Mouse (Mus musculus) embryo, embryonic 10.5 days (tissue): Measurements from ENCODE around the gene Arhgef38.
A peak's percentile ranks its signal among the peaks of the same experiment; 100 is the strongest.

Experiments
- DNase-seq: peaks from one replicate; pipeline ENCODE4 v3.0.0-alpha.2; 2015; ENCODE audit warnings: low spot score

The Arhgef38 gene

DNA sequence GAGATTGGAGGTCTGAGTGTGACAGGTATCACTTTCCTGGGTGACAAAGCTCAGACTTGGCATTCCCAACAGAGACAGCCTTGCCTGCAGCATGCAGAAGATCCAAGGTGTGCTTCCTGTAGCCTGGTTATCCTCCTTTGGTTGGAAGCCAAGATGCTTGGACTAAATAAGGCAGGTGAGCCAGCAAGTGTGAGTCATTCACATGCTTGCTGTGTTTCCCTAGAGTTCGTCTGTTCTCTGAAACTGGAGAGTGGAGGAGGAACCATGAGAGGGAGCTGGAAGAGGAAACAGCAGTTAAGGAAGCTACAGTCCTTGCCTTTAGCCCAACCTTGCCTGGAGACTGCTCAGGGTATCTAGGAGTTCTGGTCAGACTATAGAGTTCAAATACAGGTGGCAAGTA, 69.6 kb downstream of the Arhgef38 start:
- no peak for DNase-seq

DNA sequence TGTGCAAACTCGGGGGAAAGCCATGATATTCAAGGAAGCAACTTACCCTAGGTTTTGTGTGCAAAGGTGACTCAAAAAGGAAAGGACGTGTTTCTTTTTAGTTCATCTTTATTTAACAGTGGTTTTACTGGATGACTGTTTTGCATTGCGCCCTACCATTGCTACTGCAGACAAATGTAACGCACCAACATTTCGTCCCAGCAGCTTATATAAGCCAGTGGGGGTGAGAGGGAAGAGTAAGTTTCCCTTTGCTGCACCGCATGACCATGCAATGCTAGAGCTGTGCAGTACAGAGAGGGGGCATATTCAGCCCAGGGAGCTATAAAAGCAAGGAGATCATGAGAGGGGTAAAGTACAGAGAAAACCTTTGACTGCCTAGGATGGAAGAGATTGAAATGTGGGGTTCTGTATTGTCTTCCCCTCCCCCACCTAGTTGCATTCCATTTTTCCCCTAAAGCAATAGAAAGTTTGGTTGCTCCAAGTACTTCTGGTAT, 70.8 kb downstream of the Arhgef38 start:
- DNase-seq = no peak

DNA sequence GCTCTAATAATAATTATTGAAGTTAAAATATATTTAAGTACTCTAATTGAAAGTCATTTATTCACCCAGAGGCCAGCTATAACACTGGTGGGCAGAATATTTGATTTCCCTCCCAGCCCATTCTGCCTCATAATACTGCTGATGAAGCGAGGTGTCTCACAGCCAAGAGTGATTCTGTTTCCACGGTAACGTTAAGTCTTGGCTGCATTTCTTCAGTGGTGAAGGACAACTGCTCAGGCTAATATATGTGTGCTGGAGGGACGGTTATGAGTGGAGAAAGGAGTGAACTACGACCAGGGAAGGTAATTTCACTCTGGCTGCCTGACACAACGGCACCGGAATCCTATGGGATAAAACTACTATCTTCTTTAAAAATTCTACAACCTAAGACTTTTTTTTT, 71.6 kb downstream of the Arhgef38 start:
- peak; percentile 9 for DNase-seq

DNA sequence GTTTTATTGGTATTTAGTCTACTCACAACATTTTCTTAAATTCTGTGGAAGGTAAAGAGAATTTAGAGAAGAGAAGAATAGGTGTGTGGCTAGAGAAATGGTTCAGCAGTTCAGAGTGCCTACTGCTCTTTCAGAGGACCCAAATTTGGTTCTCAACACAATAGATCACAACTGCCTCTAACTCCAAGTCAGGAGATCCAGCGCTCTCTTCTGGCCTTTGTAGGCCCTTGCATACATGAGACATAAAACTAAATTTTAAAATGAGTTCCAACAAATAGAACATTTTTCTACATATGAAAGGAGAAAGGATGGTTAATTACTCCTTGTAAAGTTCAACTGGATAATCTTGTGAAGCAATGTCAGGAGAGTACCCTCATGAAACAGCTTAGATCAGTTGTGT, 73.3 kb downstream of the Arhgef38 start:
- no peak for DNase-seq

DNA sequence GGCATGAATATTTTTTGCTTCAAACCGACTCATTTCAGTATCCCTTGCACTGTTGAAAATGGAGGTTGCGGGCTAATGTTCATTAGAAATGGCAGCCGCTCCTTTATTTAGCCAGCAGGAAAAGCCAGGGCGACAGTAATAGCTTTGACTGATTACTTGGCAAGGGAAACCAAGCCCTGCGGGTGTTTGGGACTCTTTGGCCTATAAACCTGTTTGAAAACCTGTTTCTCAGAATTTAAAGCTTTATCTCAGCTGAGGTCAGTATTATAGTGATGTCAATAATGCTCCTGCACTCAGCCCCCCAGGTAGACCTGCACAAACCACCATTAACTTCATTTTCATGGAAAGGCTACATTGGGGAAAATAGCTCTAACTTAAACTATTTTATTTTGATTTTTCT, 76.5 kb downstream of the Arhgef38 start:
- DNase-seq = peak; percentile 7

- peak; percentile 13 for DNase-seq
Observed at GRCm38 (mm10) chr3:133154683-133155082, 80.1 kb downstream of the Arhgef38 start.

DNA sequence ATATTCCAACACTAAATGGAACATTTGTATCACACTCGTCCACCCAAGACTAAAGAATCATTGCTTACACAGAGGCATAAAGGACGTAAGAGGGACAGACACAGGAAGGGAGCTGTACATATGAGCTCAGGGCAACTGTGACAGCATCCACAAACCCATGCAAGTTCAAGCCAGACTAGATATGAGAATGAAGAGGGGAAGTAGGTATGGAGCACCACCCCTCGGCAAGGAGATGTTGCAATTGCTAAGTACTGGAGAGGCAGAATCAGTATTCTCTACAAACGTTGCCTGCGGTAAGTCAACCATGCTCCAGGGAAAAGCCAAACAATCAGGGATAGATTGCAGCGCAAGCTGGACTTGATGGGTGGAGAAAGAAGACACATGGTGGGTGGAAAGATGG, 81.1 kb downstream of the Arhgef38 start:
- DNase-seq = no peak

GRCm38 (mm10) chr3:133152831-133153230, 81.9 kb downstream of the Arhgef38 start:
- no peak for DNase-seq

DNA sequence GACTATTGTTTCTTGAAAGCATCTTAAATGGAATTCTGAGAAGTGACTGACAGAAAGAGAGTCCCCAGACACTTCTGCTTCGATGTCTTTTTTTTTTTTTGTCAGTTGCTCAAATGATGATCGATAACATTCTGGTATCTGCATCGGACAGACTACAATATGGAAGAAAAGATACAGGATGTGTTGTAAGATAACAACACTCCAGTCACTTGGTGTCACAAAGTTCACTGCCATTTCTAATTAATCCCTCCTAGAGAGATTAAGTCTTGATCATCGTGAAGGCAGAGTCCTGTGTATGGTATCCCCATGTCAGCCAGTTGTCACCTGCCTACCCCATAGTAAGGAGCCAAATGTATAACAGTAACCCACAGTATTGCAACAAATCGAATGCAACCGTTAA, 83.1 kb downstream of the Arhgef38 start:
- DNase-seq = no peak

- no peak for DNase-seq
Observed at GRCm38 (mm10) chr3:133144511-133145147, 90.1 kb downstream of the Arhgef38 start.

DNA sequence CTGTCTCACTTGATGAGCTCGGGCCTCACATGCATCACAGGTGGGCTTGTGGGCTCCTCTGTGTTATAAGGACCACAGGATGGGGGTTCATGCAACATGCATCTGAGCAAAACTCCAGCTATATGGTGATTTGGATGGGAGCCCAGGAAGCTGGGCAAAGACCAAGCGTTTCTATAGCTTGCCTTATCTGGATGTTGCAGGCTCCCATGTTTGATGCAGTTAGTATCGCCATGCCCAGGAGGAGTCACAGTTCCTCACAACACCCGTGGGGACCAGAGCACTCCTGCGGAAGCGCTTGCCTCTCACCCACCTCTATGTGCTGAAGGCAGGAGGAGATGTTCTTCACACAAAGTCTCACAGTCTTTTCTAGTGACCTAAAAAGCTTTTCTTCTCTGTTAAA, 92.9 kb downstream of the Arhgef38 start:
- DNase-seq = no peak

DNA sequence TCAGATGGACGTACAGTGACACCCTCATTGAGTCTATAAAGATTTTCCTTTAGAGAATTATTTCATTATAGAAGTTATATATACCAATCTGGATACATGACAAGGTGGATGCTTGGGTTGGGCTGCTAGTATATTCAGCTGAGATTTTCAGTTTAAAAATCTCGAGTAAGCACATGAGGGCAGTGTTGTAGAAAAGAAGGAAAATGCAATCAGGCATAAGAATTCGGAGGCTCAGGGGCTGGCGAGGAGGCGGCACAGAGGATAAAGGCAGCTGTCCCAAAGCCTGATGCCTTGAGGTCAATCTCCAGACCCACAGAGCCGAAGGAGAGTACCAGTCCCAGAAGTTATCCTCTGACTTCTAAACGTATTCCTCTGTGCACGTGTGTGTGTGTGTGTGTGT, 102.1 kb downstream of the Arhgef38 start:
- DNase-seq = no peak

DNA sequence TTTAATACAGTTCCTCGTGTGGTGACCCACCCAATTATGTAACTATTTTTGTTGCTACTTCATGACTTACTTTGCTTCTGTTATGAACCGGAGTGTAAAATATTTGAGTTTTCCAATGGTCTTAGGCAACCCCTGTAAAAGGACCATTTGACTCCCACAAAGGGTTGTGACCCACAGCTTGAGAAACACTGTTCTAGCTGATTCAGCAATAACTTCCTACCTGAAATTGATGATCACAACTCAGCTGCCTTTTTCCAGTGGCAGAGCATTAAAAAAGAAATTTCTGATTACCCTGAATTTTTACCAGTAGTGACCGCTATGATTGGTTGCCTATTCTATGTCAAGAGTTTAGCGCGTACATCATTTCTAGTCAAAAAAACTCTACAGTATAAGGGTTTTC, 103.4 kb downstream of the Arhgef38 start:
- DNase-seq = no peak

DNA sequence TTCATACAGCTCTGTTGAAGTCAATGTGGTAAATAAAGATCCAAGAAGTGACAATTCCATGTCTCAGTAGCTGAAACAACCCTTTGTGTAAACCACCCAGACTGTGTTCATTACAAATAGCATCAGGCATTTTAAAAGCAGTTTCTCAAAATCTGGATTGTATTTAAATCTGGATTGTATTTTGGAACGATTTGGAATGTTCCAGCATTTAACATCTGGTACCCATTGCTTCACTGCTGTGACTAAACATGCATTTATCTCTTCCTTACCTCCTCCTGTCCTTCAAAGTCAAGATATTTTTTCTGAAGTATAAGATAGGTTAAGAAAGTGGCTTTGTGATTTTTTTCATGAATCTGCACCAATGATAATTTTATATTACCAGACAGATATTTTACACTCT, 121.5 kb downstream of the Arhgef38 start:
- DNase-seq = no peak

GRCm38 (mm10) chr3:133111741-133112140, 123.0 kb downstream of the Arhgef38 start:
- peak; percentile 66 for DNase-seq

DNA sequence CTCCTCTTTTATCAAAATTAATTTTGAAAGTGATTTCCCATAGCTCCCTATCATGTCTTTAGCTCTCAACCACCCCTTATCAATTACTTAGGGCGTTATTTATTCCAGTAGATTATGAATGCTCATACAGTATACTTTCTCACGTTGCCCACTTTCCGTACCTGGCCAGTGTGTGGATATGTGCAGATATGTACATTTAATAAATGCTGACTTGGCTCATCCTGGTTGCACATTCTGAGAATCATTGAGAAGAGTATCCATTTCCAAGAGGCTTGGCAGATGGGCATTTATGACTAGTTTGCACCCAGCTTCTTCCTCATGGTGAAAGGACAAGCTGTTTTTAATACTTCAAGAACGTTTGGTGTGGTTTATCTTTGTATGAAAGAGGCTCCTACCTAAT, 124.9 kb downstream of the Arhgef38 start:
- no peak for DNase-seq

GRCm38 (mm10) chr3:133108731-133109130, 126.0 kb downstream of the Arhgef38 start:
- no peak for DNase-seq

DNA sequence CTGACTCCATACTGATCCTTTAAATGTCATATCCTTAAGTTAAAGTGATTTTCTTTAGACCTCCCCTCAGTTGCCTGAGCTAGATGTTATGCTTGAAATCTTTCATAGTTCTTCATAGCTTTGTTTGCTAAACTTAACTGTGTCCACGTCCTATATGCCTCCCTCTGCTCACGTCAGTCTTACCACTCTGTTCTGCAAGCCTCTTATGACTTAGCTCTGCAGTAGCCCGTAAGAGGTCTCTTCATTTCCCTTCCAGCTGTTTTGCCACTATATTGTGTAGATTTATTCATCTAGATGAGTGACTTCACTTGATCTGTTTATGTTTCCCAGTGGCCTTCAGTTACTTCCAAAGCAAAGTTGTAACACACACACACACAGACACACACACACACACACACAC, 130.3 kb downstream of the Arhgef38 start:
- no peak for DNase-seq

- no peak for DNase-seq
Observed at GRCm38 (mm10) chr3:133103768-133104167, 131.0 kb downstream of the Arhgef38 start.

DNA sequence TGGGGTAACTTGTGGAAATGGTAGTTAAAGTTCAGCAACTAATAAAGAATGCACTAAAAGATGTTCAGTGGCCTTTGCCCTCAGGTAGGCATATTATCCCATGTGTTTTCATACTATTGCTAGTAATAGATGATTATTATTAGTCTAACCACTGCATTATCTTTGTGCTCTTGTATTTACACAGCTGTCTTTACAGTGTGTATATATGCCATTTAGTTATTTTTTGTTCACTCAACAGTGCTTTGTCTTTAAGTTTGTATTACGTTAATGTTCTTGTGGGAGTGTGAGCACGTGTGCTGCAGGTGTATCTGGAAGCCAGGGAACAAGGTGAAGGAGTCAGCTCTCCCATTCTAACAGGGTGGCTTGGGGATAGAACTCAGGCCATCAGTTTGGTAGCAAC, 135.8 kb downstream of the Arhgef38 start:
- no peak for DNase-seq

- no peak for DNase-seq
Observed at GRCm38 (mm10) chr3:133098336-133098735, 136.4 kb downstream of the Arhgef38 start.

GRCm38 (mm10) chr3:133097936-133098335, 136.8 kb downstream of the Arhgef38 start:
- no peak for DNase-seq

DNA sequence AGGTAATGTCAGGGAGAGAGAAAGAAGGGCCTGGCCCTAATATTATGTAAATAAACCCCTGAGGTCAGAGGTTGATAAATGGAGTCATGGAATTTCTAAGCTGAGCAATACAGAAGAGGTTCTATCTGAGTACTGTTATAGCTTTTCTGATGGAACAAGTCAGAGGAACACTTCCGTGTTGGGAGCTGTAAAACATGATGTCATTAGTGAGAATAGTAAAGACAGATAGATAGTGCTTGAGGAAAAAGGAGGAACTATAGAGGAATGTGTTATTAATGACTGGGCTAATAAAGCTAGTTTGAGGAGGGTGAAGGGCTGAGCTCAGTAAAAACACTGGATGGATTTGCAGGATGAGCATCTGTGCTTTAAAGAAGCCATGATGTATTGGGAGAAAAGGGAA, 140.4 kb downstream of the Arhgef38 start:
- no peak for DNase-seq

- DNase-seq = no peak
Observed at GRCm38 (mm10) chr3:133092936-133093335, 141.8 kb downstream of the Arhgef38 start.
